ENCODE assay signal across 9 mouse cellular contexts in the genomic region with DNA sequence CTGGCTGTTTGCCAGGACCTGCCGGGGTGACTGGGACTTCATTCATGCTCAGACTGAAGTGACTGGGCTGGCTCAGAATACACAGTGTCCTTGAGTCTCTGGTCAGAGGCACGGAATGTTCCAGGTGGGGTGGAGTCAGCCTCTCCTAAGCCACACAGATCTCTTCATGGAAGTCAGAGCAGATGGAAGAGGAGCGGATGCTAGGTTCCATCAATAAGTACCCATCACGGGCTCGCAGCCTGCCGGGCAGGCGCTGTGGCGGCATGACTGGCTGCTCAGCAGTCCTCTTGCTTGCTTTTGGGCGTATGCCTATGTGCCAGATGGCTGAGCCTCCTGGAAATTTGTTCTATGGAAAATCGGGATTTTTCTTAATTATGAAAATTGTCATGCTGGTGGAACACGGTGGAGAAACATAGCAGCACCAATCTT. TPM values are rescaled to one million over a fixed set of nuclear protein-coding genes. Genes with fewer than 3 reads are reported as not detected.
A peak's percentile ranks its signal among the peaks of the same experiment; 100 is the strongest.
DNase-seq lines count a peak whose midpoint lies in the region; ATAC-seq and TF ChIP-seq lines count a peak whose summit lies in the region.
"Had no signal": no experiment of that assay in that cellular context is flagged by ENCODE, and none has a peak within 500 bp of the region (broad histone marks: within the 10 kb centered on the region; RNA-seq: fewer than 3 reads in every experiment).

No protein-coding gene starts in this region.

- H3K4me3 ChIP-seq in heart, embryonic 16.5 days (ENCODE audit: low read length) = no peak overlapping the region
- no peak overlapping the region for H3K4me3 ChIP-seq in midbrain, postnatal 0 days (ENCODE audit: low read depth, low read length)
- H3K4me3 ChIP-seq: liver, embryonic 13.5 days had no signal

- no peak for TF ChIP-seq CTCF in midbrain, postnatal 0 days (IDR thresholded peaks at IDR 0.05)

- peak overlapping the region; percentile 70 for H3K27ac ChIP-seq in heart, embryonic 16.5 days (ENCODE audit: low read length)
- H3K27ac ChIP-seq in midbrain, postnatal 0 days (ENCODE audit: low read depth, low read length) = no peak overlapping the region
- H3K27ac ChIP-seq: liver, embryonic 13.5 days had no signal

- peaks cover 15% of the 10 kb centered on the region for H3K4me1 ChIP-seq in heart, embryonic 16.5 days (ENCODE audit: control insufficient read depth, insufficient read depth, low read length)
- no peaks in the 10 kb centered on the region for H3K4me1 ChIP-seq in midbrain, postnatal 0 days (ENCODE audit: insufficient read depth, low read length)
- H3K4me1 ChIP-seq: liver, embryonic 13.5 days had no signal

- intact Hi-C loops in heart, postnatal 14 days (cut with DNase I) = no loop called here

- DNase-seq in heart, postnatal 14 days = no peak
- peak; percentile 91 to 94 for DNase-seq in cerebellum, adult 18-20 months
- DNase-seq in layer of hippocampus, adult 9-11 months = peak; percentile 88
- DNase-seq in midbrain, postnatal 0 days (ENCODE audit: low spot score) = peak; percentile 82
- DNase-seq in adipocyte (ENCODE audit: low spot score) = no peak
- DNase-seq in spleen, postnatal 4 days (ENCODE audit: low spot score in 2 of 2) = no peak
- no peak for DNase-seq in thymus, postnatal 10 days (ENCODE audit: low spot score in 2 of 2)
- DNase-seq: liver, embryonic 13.5 days had no signal

- no peaks in the 10 kb centered on the region for H3K36me3 ChIP-seq in heart, embryonic 16.5 days (ENCODE audit: control insufficient read depth, insufficient read depth)
- H3K36me3 ChIP-seq in midbrain, postnatal 0 days (ENCODE audit: insufficient read depth, low read length) = no peaks in the 10 kb centered on the region
- H3K36me3 ChIP-seq: liver, embryonic 13.5 days had no signal

- ATAC-seq in heart, embryonic 16.5 days (replicated peaks; ENCODE audit: extremely low read depth, insufficient read depth, low FRiP score) = peak; percentile 63
- 0 out of 2 replicates have a peak, but pooled peaks have one; percentile 47 for ATAC-seq in midbrain, postnatal 0 days (ENCODE audit: low FRiP score)

- no peak overlapping the region for H3K9ac ChIP-seq in heart, embryonic 16.5 days (ENCODE audit: low read length)
- H3K9ac ChIP-seq in midbrain, postnatal 0 days (replicated peaks; ENCODE audit: low read length, poor library complexity, severe bottlenecking) = no peak overlapping the region
- H3K9ac ChIP-seq: liver, embryonic 13.5 days had no signal

- 67% methylated on average over 11 of the region's 11 CpGs for WGBS in heart, embryonic 16.5 days
- 66% methylated on average over 11 of the region's 11 CpGs for WGBS in midbrain, postnatal 0 days

- no peak overlapping the region for H3K4me2 ChIP-seq in heart, embryonic 16.5 days (ENCODE audit: low read depth, low read length)
- H3K4me2 ChIP-seq in midbrain, postnatal 0 days (ENCODE audit: low read depth, low read length, poor library complexity, severe bottlenecking) = no peak overlapping the region
- H3K4me2 ChIP-seq: liver, embryonic 13.5 days had no signal

- no peaks in the 10 kb centered on the region for H3K27me3 ChIP-seq in heart, embryonic 16.5 days (ENCODE audit: control insufficient read depth, insufficient read depth, low read length)
- no peaks in the 10 kb centered on the region for H3K27me3 ChIP-seq in midbrain, postnatal 0 days (ENCODE audit: insufficient read depth, low read length)

- H3K9me3 ChIP-seq in heart, embryonic 16.5 days (replicated peaks; ENCODE audit: control insufficient read depth, low read length) = no peaks in the 10 kb centered on the region
- no peaks in the 10 kb centered on the region for H3K9me3 ChIP-seq in midbrain, postnatal 0 days (ENCODE audit: low read length)
- H3K9me3 ChIP-seq: liver, embryonic 13.5 days had no signal

RNA-seq across cellular contexts. Expression of gene Lrpap1, which starts 32.6 kb away (rescaled TPM):
- polyA plus RNA-seq in heart, embryonic 16.5 days (2015; fragmentation: Nextera tagmentation; extraction: Ambion mirVana) = 113 and 131 TPM in 2 replicates
- 10 to 100 TPM; 41.8 to 51.1 TPM for total RNA-seq in heart, postnatal 14 days (2021)
- 78.9 and 89.1 TPM in 2 replicates for total RNA-seq in midbrain, postnatal 0 days (2014; rRNA removed)
- polyA plus RNA-seq in midbrain, postnatal 0 days (2015; fragmentation: Nextera tagmentation; extraction: Ambion mirVana) = 177 and 189 TPM in 2 replicates

Comparison
In these comparisons a context has a peak if more than half of its experiments do, and no peak if none do; other contexts are left out.
1. DNase-seq: peak in cerebellum, adult 18-20 months (2 of 2), layer of hippocampus, adult 9-11 months (single experiment) and midbrain, postnatal 0 days (single experiment); none in heart, postnatal 14 days (0 of 2), adipocyte (single experiment), spleen, postnatal 4 days (0 of 2) and thymus, postnatal 10 days (0 of 2).